Mouse (Mus musculus) effector memory CD4-positive, alpha-beta T cell, adult 5 months (primary cell): ENCODE measurements around the gene 6030452D12Rik. TPM values are rescaled to one million over a fixed set of nuclear protein-coding genes. Genes with fewer than 3 reads are reported as not detected.

ENCODE experiments used
- polyA plus RNA-seq: library from polyadenylated mRNA; unstranded; fragments of 100-300 nt; shearing (Covaris generic); gene quantifications from one replicate; pipeline ENCODE4 v1.2.1, GENCODE M21; 2017

The 6030452D12Rik gene
- polyA plus RNA-seq = not detected

DNA sequence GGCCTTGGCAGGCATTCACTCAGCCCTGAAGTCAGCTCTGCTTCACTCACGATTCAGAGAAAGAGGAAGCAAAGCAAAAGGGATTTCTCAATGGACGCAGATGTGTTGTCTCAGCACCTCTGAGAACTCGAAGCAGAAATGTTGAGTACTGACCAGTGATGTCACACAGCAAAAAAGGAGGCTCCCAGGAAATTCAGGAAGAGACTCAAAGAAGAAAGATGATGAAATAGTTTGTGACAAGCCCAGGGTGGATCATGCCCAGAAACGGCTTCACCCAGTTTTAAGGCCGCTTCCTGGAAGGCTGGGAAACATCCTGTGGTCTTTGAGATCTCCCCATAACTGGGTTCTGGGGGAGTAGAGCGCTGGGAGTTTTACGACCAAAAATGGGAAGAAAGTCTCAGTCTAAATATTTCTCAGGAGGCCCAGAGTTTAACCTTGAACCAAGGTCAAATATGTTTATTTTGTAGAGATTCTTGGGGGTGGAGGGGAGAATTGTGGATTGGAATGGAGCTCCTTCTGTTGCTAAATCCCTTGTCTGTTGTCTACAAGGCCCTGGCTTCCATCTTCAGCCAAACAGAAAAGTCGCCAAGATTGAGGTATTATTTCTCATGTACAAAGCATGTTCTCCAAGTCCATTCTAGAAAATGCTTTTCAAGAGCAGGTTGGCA, at the start of gene 6030452D12Rik:
6030452D12Rik (plus strand) TSS at position 505 of the 668 bp plus-strand sequence.

DNA sequence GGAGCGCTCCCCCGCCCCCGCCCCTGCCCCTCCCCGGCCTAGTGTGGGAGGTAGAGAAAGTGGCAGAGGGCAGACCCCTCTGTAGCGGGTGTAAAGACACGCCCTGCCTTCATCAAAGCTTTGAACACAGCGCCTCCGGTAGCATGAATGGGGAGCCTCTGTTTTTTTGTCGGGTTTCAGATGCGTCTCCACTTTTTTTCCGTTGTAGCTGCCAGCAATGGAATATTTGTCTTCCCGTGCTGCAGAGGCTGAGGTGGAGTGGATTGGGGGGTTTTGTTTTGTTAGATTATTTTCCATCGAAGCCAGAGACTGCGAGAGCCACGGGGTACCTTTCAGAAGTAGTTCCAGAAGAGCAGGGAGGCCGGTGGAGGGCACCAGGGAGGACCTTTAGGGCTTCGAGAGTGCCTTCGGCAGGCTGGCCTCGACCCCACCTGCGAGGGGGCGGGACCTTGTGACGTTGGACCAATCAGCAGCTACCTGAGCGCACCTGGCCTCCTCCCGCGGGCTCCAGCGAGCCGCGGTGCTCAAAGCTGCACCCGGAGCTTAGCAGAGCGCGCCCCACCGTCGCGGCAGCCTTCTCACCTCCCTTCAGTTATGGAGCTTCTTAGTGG, 10.1 kb downstream of the 6030452D12Rik start, which contains the start of gene Cdh3:
Cdh3 (plus strand) TSS at position 527 of the 611 bp plus-strand sequence.

Other genes with a start within 250 kb of the 6030452D12Rik start
- not detected for gene Smpd3, start 162.5 kb upstream of the 6030452D12Rik start, polyA plus RNA-seq
- 3.1 TPM for gene Zfp90, start 85.2 kb upstream of the 6030452D12Rik start, polyA plus RNA-seq
- not detected for gene Cdh3, start 10.4 kb downstream of the 6030452D12Rik start, polyA plus RNA-seq
- gene Gm10073, start 72.9 kb downstream of the 6030452D12Rik start, polyA plus RNA-seq = 5.6 TPM
- 2.2 TPM for gene Cdh1, start 102.8 kb downstream of the 6030452D12Rik start, polyA plus RNA-seq
- gene Tango6, start 182.5 kb downstream of the 6030452D12Rik start, polyA plus RNA-seq = 10.1 TPM